Mouse (Mus musculus) lung, adult 2 months (tissue): ENCODE results near the gene Atoh7.

Experiments used
- CTCF ChIP-seq: fragments of 200-500 bp; IDR thresholded peaks from 2 replicates; pipeline ENCODE4 v1.5.1; 2011; ENCODE audit warnings: mild to moderate bottlenecking, low read length, control low read depth; ENCODE audit not compliant: insufficient read depth
- POLR2A ChIP-seq: fragments of 200-500 bp; IDR thresholded peaks from 2 replicates; pipeline ENCODE4 v1.6.1; 2011; ENCODE audit warnings: low read depth, mild to moderate bottlenecking, control low read depth, low read length, borderline replicate concordance; ENCODE audit errors: extremely low read depth

- TF ChIP-seq POLR2A (no peak), CTCF (no peak)
Measured at GRCm38 (mm10) chr10:63059862-63060261, 39.6 kb upstream of the Atoh7 start, which contains the start of gene Pbld1.
